Mouse (Mus musculus): ENCODE results near the gene Slc16a10. TPM values are rescaled to one million over a fixed set of nuclear protein-coding genes. Genes with fewer than 3 reads are reported as not detected.
A peak's percentile ranks its signal among the peaks of the same experiment; 100 is the strongest.

Slc16a10 gene
- 6.2 and 9.1 TPM in 2 replicates for polyA plus RNA-seq (2014; fragmentation: Nextera tagmentation; extraction: Ambion mirVana)

GRCm38 (mm10) chr10:40141864-40142523 is at the start of gene Slc16a10:
Gene Slc16a10 (minus strand): TSS chr10:40142258.
- Histone ChIP-seq H3K27ac (ENCODE audit: low read depth, low read length) (no peak within 1 kb of the TSS), H3K4me1 (replicated peaks; ENCODE audit: control insufficient read depth, insufficient read depth, low read length) (no peaks in the 10 kb centered on the region), H3K36me3 (ENCODE audit: control insufficient read depth, insufficient read depth, low read length) (no peaks in the 10 kb centered on the region), H3K4me2 (ENCODE audit: low read depth, low read length, severe bottlenecking) (peak within 1 kb of the TSS; percentile 91), H3K27me3 (ENCODE audit: control insufficient read depth, insufficient read depth, low read length) (peaks cover 6% of the 10 kb centered on the region; the same call in 1 of the 2 replicates), H3K9me3 (ENCODE audit: control insufficient read depth, low read length) (no peaks in the 10 kb centered on the region), H3K9ac (ENCODE audit: low read length) (peak within 1 kb of the TSS; percentile 65), H3K4me3 (ENCODE audit: low read depth, low read length) (peak within 1 kb of the TSS; percentile 55)
- ATAC-seq (replicated peaks; ENCODE audit: low FRiP score), result peak; percentile 100
- 1% methylated on average over 53 of the region's 76 CpGs for WGBS
- peak; percentile 96 for DNase-seq (ENCODE audit: low spot score)

- Histone ChIP-seq H3K9ac (ENCODE audit: low read length) (no peak overlapping the region), H3K9me3 (ENCODE audit: control insufficient read depth, low read length) (no peaks in the 10 kb centered on the region), H3K4me2 (ENCODE audit: low read depth, low read length, severe bottlenecking) (peak overlapping the region; percentile 18; the same call in 1 of the 2 replicates), H3K27me3 (ENCODE audit: control insufficient read depth, insufficient read depth, low read length) (no peaks in the 10 kb centered on the region), H3K36me3 (ENCODE audit: control insufficient read depth, insufficient read depth, low read length) (no peaks in the 10 kb centered on the region), H3K27ac (ENCODE audit: low read depth, low read length) (no peak overlapping the region), H3K4me1 (replicated peaks; ENCODE audit: control insufficient read depth, insufficient read depth, low read length) (no peaks in the 10 kb centered on the region), H3K4me3 (ENCODE audit: low read depth, low read length) (no peak overlapping the region)
- DNase-seq (ENCODE audit: low spot score) (no peak), ATAC-seq (replicated peaks; ENCODE audit: low FRiP score) (no peak)
- WGBS, result 61% methylated on average over 22 of the region's 22 CpGs
Measured at GRCm38 (mm10) chr10:40191338-40191979, 49.4 kb upstream of the Slc16a10 start.

GRCm38 (mm10) chr10:40190871-40191270 is 48.8 kb upstream of the Slc16a10 start:
- Histone ChIP-seq H3K4me3 (ENCODE audit: low read depth, low read length) (no peak overlapping the region), H3K4me2 (ENCODE audit: low read depth, low read length, severe bottlenecking) (no peak overlapping the region), H3K4me1 (replicated peaks; ENCODE audit: control insufficient read depth, insufficient read depth, low read length) (no peaks in the 10 kb centered on the region), H3K9ac (ENCODE audit: low read length) (no peak overlapping the region), H3K9me3 (ENCODE audit: control insufficient read depth, low read length) (no peaks in the 10 kb centered on the region), H3K36me3 (ENCODE audit: control insufficient read depth, insufficient read depth, low read length) (no peaks in the 10 kb centered on the region), H3K27me3 (ENCODE audit: control insufficient read depth, insufficient read depth, low read length) (no peaks in the 10 kb centered on the region), H3K27ac (ENCODE audit: low read depth, low read length) (no peak overlapping the region)
- DNase-seq (ENCODE audit: low spot score) (no peak), ATAC-seq (replicated peaks; ENCODE audit: low FRiP score) (no peak)
- 87% methylated on average over 8 of the region's 8 CpGs for WGBS

GRCm38 (mm10) chr10:40189689-40190088 is 47.6 kb upstream of the Slc16a10 start:
- WGBS, result 88% methylated on average over 2 of the region's 2 CpGs
- no peak for ATAC-seq (replicated peaks; ENCODE audit: low FRiP score)
- DNase-seq (ENCODE audit: low spot score), result no peak
- Histone ChIP-seq H3K36me3 (ENCODE audit: control insufficient read depth, insufficient read depth, low read length) (no peaks in the 10 kb centered on the region), H3K9me3 (ENCODE audit: control insufficient read depth, low read length) (no peaks in the 10 kb centered on the region), H3K27ac (ENCODE audit: low read depth, low read length) (no peak overlapping the region), H3K9ac (ENCODE audit: low read length) (no peak overlapping the region), H3K4me3 (ENCODE audit: low read depth, low read length) (no peak overlapping the region), H3K4me1 (replicated peaks; ENCODE audit: control insufficient read depth, insufficient read depth, low read length) (no peaks in the 10 kb centered on the region), H3K4me2 (ENCODE audit: low read depth, low read length, severe bottlenecking) (no peak overlapping the region), H3K27me3 (ENCODE audit: control insufficient read depth, insufficient read depth, low read length) (no peaks in the 10 kb centered on the region)

- H3K27me3 ChIP-seq (ENCODE audit: control insufficient read depth, insufficient read depth, low read length), result no peaks in the 10 kb centered on the region
- H3K4me3 ChIP-seq (ENCODE audit: low read depth, low read length), result no peak overlapping the region
- H3K27ac ChIP-seq (ENCODE audit: low read depth, low read length), result no peak overlapping the region
- ATAC-seq (replicated peaks; ENCODE audit: low FRiP score), result no peak
- H3K4me2 ChIP-seq (ENCODE audit: low read depth, low read length, severe bottlenecking), result no peak overlapping the region
- H3K36me3 ChIP-seq (ENCODE audit: control insufficient read depth, insufficient read depth, low read length), result no peaks in the 10 kb centered on the region
- H3K9ac ChIP-seq (ENCODE audit: low read length), result no peak overlapping the region
- no peaks in the 10 kb centered on the region for H3K4me1 ChIP-seq (replicated peaks; ENCODE audit: control insufficient read depth, insufficient read depth, low read length)
- DNase-seq (ENCODE audit: low spot score), result no peak
- H3K9me3 ChIP-seq (ENCODE audit: control insufficient read depth, low read length), result no peaks in the 10 kb centered on the region
- 69% methylated on average over 3 of the region's 3 CpGs for WGBS
Measured at GRCm38 (mm10) chr10:40188831-40189230, 46.8 kb upstream of the Slc16a10 start.

- no peak overlapping the region for H3K4me2 ChIP-seq (ENCODE audit: low read depth, low read length, severe bottlenecking)
- H3K9ac ChIP-seq (ENCODE audit: low read length), result no peak overlapping the region
- no peak overlapping the region for H3K27ac ChIP-seq (ENCODE audit: low read depth, low read length)
- no peaks in the 10 kb centered on the region for H3K27me3 ChIP-seq (ENCODE audit: control insufficient read depth, insufficient read depth, low read length)
- DNase-seq (ENCODE audit: low spot score) (no peak), ATAC-seq (replicated peaks; ENCODE audit: low FRiP score) (no peak)
- H3K36me3 ChIP-seq (ENCODE audit: control insufficient read depth, insufficient read depth, low read length), result no peaks in the 10 kb centered on the region
- no peaks in the 10 kb centered on the region for H3K9me3 ChIP-seq (ENCODE audit: control insufficient read depth, low read length)
- H3K4me3 ChIP-seq (ENCODE audit: low read depth, low read length), result no peak overlapping the region
- no peaks in the 10 kb centered on the region for H3K4me1 ChIP-seq (replicated peaks; ENCODE audit: control insufficient read depth, insufficient read depth, low read length)
Measured at GRCm38 (mm10) chr10:40185956-40186355, 43.9 kb upstream of the Slc16a10 start.

- H3K9me3 ChIP-seq (ENCODE audit: control insufficient read depth, low read length), result no peaks in the 10 kb centered on the region
- no peaks in the 10 kb centered on the region for H3K4me1 ChIP-seq (replicated peaks; ENCODE audit: control insufficient read depth, insufficient read depth, low read length)
- 92% methylated on average over 2 of the region's 2 CpGs for WGBS
- no peaks in the 10 kb centered on the region for H3K27me3 ChIP-seq (ENCODE audit: control insufficient read depth, insufficient read depth, low read length)
- H3K27ac ChIP-seq (ENCODE audit: low read depth, low read length), result no peak overlapping the region
- DNase-seq (ENCODE audit: low spot score) (no peak), ATAC-seq (replicated peaks; ENCODE audit: low FRiP score) (no peak)
- H3K9ac ChIP-seq (ENCODE audit: low read length), result no peak overlapping the region
- H3K4me2 ChIP-seq (ENCODE audit: low read depth, low read length, severe bottlenecking), result no peak overlapping the region
- H3K36me3 ChIP-seq (ENCODE audit: control insufficient read depth, insufficient read depth, low read length), result no peaks in the 10 kb centered on the region
- no peak overlapping the region for H3K4me3 ChIP-seq (ENCODE audit: low read depth, low read length)
Measured at GRCm38 (mm10) chr10:40180011-40180410, 38.0 kb upstream of the Slc16a10 start.

GRCm38 (mm10) chr10:40179142-40179541 is 37.1 kb upstream of the Slc16a10 start:
- Histone ChIP-seq H3K27me3 (ENCODE audit: control insufficient read depth, insufficient read depth, low read length) (no peaks in the 10 kb centered on the region), H3K4me1 (replicated peaks; ENCODE audit: control insufficient read depth, insufficient read depth, low read length) (no peaks in the 10 kb centered on the region), H3K4me2 (ENCODE audit: low read depth, low read length, severe bottlenecking) (no peak overlapping the region), H3K27ac (ENCODE audit: low read depth, low read length) (no peak overlapping the region), H3K9me3 (ENCODE audit: control insufficient read depth, low read length) (no peaks in the 10 kb centered on the region), H3K36me3 (ENCODE audit: control insufficient read depth, insufficient read depth, low read length) (no peaks in the 10 kb centered on the region), H3K9ac (ENCODE audit: low read length) (no peak overlapping the region), H3K4me3 (ENCODE audit: low read depth, low read length) (no peak overlapping the region)
- ATAC-seq (replicated peaks; ENCODE audit: low FRiP score) (no peak), DNase-seq (ENCODE audit: low spot score) (no peak)
- 87% methylated on average over 5 of the region's 5 CpGs for WGBS
